Mouse (Mus musculus): ENCODE measurements around the gene Atg4d. TPM values are rescaled to one million over a fixed set of nuclear protein-coding genes. Genes with fewer than 3 reads are reported as not detected.

Gene Atg4d
- polyA plus RNA-seq (2017; shearing (Covaris generic)) = 59.5 TPM

GRCm38 (mm10) chr9:21265000-21265561, at the start of gene Atg4d:
Atg4d (plus strand) TSS chr9:21265293.

GRCm38 (mm10) chr9:21238733-21239464, 26.2 kb upstream of the Atg4d start, which contains the start of gene Keap1:
Keap1 (minus strand) TSS chr9:21239361.

GRCm38 (mm10) chr9:21248326-21248725, 16.8 kb upstream of the Atg4d start, which contains the start of gene S1pr5:
S1pr5 (minus strand) TSS chr9:21248443.

GRCm38 (mm10) chr9:21287571-21288402, 22.7 kb downstream of the Atg4d start, which contains the start of gene Kri1:
Kri1 (minus strand) TSS chr9:21287969.

GRCm38 (mm10) chr9:21291022-21291787, 26.1 kb downstream of the Atg4d start, which contains the start of gene Cdkn2d:
Cdkn2d (minus strand) TSS chr9:21291407.

GRCm38 (mm10) chr9:21312134-21312533, 47.0 kb downstream of the Atg4d start, which contains the start of gene Ap1m2:
Ap1m2 (minus strand) TSS chr9:21312337.

GRCm38 (mm10) chr9:21320619-21321512, 55.8 kb downstream of the Atg4d start, which contains the start of gene Slc44a2:
Slc44a2 (plus strand) TSS chr9:21320698.

Other genes with a start within 250 kb of the Atg4d start
- gene Icam1, start 249.3 kb upstream of the Atg4d start, polyA plus RNA-seq (2017; shearing (Covaris generic)) = 31.7 TPM
- gene Icam4, start 235.9 kb upstream of the Atg4d start, polyA plus RNA-seq (2017; shearing (Covaris generic)) = 0.56 TPM
- not detected for gene Icam5, start 233.2 kb upstream of the Atg4d start, polyA plus RNA-seq (2017; shearing (Covaris generic))
- not detected for gene Zglp1, start 198.2 kb upstream of the Atg4d start, polyA plus RNA-seq (2017; shearing (Covaris generic))
- gene Gm49373, start 192.2 kb upstream of the Atg4d start, polyA plus RNA-seq (2017; shearing (Covaris generic)) = 0.44 TPM
- 35.4 TPM for gene Fdx1l, start 191.7 kb upstream of the Atg4d start, polyA plus RNA-seq (2017; shearing (Covaris generic))
- gene Gm38431, start 173.3 kb upstream of the Atg4d start, polyA plus RNA-seq (2017; shearing (Covaris generic)) = 2.2 TPM
- gene Raver1, start 173.3 kb upstream of the Atg4d start, polyA plus RNA-seq (2017; shearing (Covaris generic)) = 64.1 TPM
- 47.8 TPM for gene Tyk2, start 134.1 kb upstream of the Atg4d start, polyA plus RNA-seq (2017; shearing (Covaris generic))
- gene Cdc37, start 115.3 kb upstream of the Atg4d start, polyA plus RNA-seq (2017; shearing (Covaris generic)) = 278 TPM
- gene Pde4a, start 99.6 kb upstream of the Atg4d start, polyA plus RNA-seq (2017; shearing (Covaris generic)) = 0.35 TPM
- gene Keap1, start 25.9 kb upstream of the Atg4d start, polyA plus RNA-seq (2017; shearing (Covaris generic)) = 31.0 TPM
- gene S1pr5, start 16.9 kb upstream of the Atg4d start, polyA plus RNA-seq (2017; shearing (Covaris generic)) = not detected
- gene Kri1, start 22.7 kb downstream of the Atg4d start, polyA plus RNA-seq (2017; shearing (Covaris generic)) = 36.7 TPM
- 77.2 TPM for gene Cdkn2d, start 26.1 kb downstream of the Atg4d start, polyA plus RNA-seq (2017; shearing (Covaris generic))
- gene Ap1m2, start 47.0 kb downstream of the Atg4d start, polyA plus RNA-seq (2017; shearing (Covaris generic)) = 5.0 TPM
- gene Slc44a2, start 55.4 kb downstream of the Atg4d start, polyA plus RNA-seq (2017; shearing (Covaris generic)) = 509 TPM
- 85.5 TPM for gene Ilf3, start 102.6 kb downstream of the Atg4d start, polyA plus RNA-seq (2017; shearing (Covaris generic))
- 56.2 TPM for gene Qtrt1, start 146.5 kb downstream of the Atg4d start, polyA plus RNA-seq (2017; shearing (Covaris generic))
- gene Dnm2, start 159.6 kb downstream of the Atg4d start, polyA plus RNA-seq (2017; shearing (Covaris generic)) = 331 TPM
- 2.6 TPM for gene Tmed1, start 245.0 kb downstream of the Atg4d start, polyA plus RNA-seq (2017; shearing (Covaris generic))

Data from naive thymus-derived CD4-positive, alpha-beta T cell, adult 5 months (primary cell).